Mouse (Mus musculus) frontal cortex, postnatal 36 days (tissue): ENCODE measurements around the gene Gmds.

ENCODE experiments used
- DNase-seq, 2 experiments: peaks; one replicate each; pipeline ENCODE4 v3.0.0; 2022; ENCODE audit warnings: low spot score in 2 of 2

The Gmds gene

DNA sequence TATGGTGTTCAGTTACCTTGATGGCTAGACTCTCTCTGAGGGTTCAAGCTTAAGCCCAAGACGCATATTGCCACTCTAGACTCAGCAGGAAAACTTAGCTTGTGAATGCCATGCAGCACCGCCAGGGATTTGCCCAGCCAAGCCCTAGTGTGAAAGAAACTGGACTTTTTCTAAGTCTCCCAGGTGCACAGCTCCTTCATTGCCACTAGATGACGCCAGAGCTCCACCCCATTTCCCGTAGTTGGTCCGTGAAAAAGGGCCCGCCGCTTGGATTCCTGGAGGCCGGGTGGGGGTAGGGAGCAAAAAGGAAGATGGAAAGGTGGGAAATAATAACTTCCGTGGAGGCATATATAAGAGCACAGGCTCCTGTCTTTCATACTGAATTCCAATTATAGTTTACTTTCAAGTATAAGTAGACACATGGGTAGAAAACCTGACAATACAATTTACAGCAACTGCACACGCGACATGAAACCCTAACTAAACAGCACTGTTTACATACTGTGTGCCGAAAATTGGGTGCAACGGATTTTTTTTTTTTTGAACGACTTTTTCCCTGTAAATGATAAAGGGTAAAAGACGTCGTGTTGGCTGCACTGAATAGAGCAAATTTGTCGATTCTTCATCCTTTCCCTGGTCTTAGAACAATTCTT, 545.9 kb downstream of the Gmds start:
- peak in 1 of 2 experiments; percentile 40 for DNase-seq

DNA sequence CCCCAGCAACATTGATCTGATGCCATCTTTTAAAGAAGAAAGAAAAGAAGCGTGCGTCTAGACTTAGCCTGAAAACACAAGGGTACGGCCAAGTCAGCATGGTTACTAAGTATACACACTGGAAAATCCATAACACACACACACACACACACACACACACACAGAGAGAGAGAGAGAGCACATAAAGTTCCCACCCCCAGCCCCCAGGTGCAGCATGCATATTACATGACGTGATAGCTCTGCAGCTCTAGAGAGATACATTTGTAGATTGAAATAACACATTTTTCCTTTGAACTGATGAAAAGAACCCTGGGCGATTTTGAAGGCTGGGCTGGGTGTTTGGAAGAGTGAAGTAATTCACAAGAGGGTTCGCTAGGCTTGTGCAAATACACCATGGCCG, 553.8 kb downstream of the Gmds start:
- no peak for DNase-seq

- DNase-seq = no peak
Measured at GRCm38 (mm10) chr13:31782063-31782462, 556.5 kb downstream of the Gmds start.

DNA sequence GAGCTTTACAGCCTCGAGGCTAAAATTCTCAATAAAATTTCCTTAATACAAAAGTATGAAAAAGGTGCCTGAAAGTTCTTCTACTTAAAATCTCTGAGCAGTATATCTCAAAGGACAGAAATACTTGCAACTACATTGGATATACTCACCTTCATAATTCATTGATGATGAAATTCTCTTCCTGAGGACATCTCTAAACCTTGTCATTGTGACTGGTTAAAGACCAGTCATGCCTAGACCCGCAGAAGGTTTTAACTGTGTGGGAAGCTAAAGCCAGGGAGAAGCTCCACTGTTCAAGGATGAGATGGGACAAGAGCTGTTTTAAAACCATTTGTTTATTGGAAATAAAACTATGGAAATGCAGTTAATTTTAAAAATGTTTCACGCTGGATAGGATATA, 558.2 kb downstream of the Gmds start:
- DNase-seq = no peak

DNA sequence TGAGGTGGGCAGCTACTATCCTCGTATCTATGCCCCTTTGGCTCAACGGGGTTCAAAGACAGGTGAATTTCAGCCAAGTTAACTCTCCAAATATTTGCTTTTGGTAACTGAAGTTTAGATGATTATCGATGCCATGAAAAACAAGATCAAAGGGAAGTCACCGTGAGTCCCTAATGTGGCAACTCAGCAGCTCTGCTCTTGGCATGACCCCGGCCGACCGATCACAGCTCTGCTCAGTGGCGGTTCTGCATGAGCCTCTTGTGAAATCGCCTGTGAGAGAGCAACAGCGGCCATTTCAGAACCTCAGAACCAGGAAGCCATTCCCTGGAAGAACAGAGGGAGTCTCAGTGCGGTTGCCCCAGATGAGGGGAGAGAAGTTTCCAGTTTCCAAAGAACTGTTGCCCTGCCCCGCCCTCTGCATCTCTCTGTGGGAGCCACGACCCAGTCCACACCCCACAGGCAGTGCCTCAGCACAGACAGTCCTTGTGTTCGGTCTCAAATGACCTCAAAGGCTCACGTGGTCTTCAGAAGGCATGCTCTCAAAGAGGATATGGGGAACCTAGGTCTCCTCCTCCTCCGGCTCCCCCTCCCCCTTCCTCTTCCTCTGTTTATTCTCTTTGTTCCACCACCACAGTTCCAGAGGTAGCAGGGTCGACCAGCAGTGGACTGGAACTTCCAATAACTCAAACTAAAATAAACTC, 559.1 kb downstream of the Gmds start:
- DNase-seq = no peak

DNA sequence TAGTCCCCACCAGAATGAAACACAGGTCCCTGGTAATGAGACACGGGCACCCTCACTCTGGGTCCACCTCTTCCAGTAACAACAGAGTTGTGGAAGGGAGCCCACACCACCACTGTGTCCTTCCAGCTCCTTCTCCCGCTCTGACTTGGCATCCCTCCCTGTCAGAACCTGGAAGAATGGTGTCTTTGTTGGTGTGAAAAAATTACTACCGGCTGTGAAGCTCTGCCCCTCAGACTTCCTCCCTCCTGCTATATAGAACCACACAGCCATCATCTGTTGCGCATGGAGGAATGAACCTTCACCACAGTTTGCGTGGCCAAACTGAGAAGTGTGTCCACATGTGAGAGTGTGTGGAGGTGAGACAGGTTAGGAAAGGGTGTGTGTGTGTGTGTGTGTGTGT, 562.8 kb downstream of the Gmds start:
- DNase-seq = no peak

DNA sequence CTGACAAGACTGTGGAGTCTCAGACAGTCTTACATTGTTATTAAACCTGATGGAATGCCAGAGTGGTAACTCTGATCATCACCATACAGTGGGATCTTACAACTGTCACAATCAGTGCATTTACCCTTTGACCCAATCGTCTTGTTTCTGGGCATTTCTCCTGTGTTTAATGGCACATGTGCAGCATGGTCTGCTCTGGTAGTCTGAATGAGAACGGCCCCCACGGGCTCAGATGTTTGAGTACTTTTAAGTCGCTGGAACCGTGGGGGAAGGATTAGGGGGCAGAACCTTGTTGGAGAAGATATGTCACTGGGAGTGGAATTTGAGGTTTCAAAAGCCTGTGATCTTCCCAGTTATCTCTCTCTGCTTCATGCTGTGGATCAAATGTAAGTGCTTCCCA, 565.7 kb downstream of the Gmds start:
- no peak for DNase-seq
